Mouse (Mus musculus) right cerebral cortex, postnatal 25 days (tissue): ENCODE measurements at regions not wholly inside any gene's neighbourhood (a gene's known extent, or its start where the extent isn't known, plus 50 kb on each side); places are given as distances from the start of the nearest gene placed in this dataset.
A peak's percentile ranks its signal among the peaks of the same experiment; 100 is the strongest.

Source experiments
- DNase-seq: peaks from one replicate; pipeline ENCODE4 v3.0.0; 2022

DNA sequence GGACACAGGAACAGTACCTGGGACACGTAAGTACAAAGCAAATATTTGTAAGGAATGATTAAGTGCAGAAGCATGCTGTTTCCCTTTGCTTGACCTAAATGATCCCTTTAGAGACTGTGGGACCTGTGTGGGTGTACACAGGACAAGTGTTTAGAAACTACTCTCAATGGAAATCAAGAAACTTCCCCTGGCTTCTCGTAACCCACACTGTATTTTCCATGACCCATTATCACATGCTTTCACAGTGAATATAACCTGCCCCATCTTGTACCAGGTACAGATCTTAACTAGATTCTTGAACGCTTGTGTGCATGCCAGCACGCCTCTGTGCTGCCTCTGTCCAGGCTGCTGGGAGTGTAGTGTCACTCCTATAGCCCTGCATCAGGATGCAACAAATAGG lies 177.8 kb upstream of the Ahr start:
- DNase-seq: no peak

DNA sequence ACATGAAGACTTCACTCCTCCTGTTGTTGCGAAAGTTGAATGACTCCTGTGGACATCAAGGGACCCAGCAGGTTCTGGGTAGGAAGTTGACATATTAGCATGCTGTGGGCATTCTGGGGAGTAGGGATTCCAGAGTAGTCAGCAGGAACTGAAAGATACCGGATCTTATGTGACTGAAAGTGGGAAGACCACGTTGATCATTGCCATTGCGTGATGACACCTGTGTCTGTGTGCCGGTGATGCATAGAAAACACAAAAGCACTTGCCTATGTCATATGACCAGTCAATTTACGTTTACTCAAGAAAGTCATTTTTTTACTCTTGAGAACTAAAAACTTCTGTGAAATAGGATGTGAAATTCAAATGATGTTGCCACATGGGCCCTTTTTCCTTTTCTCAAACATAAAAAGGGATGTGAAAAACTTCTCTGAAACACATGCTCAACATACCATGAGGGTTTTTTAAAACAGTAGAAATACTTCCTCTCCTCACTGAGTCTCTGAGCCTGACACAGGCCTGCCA lies 176.8 kb upstream of the Ahr start:
- no peak for DNase-seq

DNA sequence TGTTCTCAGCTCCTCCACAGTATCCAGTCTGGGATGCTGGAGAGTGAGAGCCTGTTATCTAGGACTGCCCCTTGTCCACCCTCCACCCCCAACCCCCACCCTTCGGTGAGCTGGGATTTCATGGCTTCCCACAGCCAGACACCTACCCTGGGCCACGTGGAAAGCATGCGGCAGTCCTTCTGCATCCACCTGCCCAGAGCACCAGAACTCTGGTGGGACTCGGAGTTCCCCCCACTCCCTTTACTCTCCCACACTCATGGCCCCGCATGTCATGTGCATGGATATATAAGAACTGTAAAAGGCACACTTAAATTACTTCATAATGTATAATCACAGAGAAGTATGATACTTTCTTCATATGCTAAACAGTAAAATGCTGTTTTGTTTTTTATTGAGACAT lies 175.5 kb upstream of the Ahr start:
- no peak for DNase-seq

DNA sequence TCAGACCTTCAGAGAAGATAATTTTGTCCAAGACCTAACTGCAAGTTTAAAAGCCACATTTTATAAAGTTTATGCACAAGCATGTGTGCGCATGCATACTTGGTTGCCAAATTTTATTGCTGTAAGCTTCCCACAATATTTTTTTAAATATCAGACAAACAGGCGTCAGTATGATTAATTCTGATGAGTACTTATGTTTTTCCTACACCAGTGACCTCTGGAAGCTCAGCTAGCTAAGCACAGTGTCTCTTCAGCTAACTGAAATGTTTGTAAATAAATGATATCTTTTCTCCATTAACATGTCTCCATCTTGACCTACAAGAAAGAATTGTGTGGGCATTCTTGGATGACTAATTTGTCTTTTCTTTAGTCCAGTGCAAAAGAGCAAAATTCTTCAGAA lies 168.6 kb upstream of the Ahr start:
- DNase-seq: no peak

DNA sequence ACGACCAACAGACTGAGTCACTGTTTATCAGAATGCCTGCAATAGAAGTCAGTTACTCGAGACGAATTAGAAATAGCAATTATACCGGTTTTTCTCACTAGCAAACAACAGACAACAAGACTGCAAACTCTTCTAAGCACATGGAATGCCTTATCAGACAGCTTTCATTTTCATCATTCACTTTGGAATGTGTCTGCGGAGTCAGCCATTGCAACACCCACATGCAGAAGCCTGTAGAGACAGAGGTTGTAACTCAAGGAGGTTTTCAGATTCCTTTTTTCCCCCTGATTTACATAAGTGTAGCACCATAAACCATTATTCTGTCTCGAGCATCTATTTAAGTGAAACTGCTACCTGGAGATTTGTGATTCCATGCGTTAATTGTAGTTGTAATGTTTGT lies 167.8 kb upstream of the Ahr start:
- DNase-seq: no peak

DNA sequence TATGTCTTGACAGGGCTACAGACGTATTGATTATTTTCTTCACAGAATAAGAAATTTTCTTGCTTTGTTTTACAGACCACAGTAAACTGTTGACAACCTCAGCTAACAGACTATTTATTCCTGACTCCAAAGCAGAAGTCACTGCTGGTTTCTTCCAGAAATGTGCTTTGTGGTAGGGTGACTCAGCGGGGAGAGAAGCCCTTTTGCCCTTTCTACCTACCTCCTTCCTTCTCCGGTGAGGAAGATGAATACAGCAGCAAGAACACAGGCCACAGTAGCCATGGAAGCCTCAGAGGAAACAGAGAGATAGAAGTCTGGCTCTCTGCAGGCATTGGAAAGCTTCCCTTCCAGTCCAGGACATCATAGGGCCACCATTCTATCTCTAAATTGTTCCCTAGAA lies 159.4 kb upstream of the Ahr start:
- DNase-seq: no peak

DNA sequence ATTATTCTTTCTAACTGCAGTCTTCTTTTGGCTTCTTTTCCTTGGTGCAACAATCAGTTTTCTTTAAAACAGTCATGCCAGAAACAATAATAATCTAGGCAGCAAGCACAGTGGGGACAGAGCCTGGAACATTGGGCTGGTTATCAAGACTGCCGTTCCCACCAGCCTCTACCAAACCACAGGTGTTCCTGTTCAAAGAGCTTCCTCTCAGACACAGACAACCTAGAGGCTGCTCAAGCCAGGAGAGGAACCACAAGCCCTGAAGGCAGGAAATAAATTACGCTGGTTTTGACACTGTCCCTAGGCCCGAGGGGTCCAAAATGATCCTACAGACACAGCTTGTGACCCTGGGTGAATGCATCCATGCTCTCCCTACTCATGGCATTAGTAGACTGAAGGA lies 156.1 kb upstream of the Ahr start:
- DNase-seq: no peak

DNA sequence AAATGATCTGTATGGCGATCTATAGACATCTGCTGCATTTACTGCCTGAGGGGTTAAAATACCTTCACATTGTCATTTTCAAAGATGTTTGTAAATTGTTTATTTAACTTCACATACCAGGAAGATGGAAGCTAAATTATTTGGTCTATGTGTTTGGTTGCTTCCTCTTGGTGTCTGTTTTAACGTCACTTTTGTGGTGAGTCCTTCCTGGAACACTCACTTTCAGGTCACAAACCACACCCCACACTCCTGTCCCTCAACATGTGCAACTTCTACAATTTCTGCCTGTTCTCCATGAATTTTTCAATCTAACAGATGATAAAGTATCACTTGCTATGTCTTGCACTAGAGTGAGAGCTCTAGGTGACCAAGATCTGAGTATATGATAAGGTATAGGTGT lies 151.4 kb upstream of the Ahr start:
- no peak for DNase-seq

DNA sequence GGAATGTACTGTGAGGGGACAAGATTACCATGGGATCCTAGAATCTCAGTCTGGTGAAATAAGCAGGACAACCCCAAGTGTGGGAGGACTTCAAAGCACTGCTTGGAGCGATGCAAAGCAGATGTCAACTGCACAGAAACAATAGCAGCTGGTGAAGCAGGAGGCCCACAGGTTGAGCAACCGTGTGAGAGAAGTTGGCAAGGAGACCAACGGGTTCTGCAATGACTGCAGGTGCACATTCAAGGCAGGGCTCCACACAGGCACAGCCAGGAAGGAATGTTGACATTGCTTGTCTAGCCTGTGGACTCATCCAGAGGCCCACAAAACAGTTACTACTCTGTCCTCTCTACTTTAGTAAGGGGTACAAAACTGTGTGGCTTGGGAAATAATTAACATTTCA lies 150.4 kb upstream of the Ahr start:
- peak; percentile 6 for DNase-seq

DNA sequence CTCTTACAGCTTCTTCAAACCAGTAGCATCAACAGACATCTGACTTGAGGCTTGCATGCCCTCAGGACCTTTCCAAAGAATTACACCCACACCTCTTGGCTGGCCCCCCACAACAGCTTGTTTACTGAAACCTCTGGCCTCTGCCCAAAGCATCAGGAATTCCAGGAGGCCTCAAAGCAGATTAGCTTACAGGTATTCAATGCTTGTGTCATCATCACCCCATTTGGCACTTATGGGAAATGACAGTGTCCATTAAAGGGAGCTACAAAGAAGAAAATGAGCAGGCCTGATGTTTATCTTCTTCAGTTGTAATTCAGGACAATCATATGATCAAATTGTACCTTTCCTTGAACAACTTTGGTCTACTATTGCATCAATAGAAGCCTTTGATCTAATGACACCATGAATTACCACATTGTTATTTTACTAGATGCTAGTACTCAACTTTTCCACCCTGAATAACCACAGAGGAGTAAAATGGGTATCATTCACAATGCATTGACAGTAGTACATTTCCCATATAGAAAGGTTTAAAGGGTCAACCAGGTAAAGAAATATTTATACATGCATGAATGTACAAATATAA lies 147.1 kb upstream of the Ahr start:
- DNase-seq: no peak

DNA sequence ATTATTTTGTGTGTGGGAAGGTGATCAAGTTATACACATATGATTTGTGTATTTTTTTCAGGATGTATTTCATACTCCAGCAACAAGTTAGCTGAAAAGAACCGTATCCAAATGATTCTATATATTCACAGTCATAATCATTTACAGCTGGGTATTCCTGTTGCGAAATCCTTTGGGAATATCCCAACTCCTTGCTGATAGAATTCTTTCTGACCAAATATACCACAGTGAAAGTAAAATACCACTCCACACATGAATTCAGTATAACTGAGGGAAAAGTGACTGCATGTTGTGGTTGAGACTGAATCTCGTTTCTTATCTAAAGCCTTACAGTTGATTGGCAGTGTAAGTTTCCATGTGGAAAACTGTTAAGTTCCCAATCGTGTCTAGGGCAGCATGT lies 145.1 kb upstream of the Ahr start:
- DNase-seq: no peak

DNA sequence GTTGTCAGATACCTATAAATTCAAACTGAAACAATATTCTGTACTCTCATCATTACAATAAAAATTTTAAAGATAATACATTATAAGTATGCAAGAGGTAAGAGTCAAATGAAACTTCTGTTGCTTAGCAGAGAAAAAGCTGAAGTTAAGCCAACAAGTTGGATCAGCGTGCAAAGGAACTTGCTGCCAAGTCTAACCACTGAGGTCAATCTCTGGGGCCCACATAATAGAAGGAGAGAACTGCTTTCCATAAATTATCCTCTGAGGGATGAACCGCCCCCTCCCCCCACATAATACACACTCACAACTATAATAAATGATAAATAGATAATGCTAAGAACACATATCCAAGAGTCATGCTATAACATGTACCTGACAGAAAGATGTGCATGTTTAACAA lies 144.2 kb upstream of the Ahr start:
- no peak for DNase-seq

DNA sequence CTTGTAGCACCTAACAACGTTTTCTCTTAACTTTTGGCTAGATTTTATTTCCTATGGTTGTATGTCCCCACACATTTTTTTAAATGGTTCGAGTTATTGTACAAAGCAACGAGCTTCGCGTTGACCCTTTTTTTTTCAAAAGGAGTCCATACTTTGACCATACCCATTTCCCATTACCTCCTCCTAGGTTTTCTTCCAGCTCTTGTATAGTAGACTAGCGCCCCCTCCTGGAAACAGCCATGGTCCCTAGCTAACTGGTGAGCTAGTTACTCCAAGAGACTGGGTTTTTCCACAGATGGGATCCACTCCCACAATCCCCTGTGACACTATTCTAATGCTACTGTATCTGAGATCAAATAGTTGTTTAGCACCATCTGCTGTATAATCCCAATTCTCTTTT lies 139.6 kb upstream of the Ahr start:
- no peak for DNase-seq

DNA sequence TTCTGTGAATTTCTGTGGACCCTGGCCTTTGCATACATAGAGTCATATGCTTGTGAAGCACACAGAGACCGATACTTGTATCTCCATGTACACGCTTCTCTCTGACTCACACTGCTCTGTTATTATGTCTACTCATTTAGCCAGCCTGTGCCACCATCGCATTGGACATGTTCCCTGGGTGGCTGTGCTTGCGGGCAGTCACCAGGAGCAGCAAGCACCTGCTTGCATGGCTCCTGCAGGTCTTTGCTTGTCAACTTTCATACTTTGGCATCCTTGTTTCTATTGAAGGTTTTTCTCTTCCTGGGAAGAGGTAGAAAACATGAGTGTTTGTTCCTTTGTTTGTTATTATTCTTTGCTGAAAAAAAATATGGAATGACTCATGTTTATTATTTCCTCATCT lies 136.1 kb upstream of the Ahr start:
- DNase-seq: no peak

DNA sequence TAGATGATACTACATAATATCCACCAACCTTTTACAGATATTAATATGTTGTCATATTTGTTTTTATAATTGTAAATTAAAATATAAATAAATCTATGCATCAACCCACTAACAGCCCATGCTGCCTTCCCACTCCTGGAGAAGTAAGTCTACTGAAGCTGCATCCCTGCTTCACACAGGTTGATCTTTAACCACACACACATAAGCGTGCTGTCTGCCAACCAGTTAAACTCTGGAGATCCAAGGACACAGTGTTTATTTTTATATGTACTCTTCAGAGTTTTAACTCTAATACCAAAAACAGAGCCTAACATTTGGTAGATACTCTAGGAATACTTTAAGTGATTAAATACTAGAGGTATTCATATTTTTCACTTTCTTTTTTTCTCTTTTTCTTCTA lies 133.9 kb upstream of the Ahr start:
- no peak for DNase-seq

DNA sequence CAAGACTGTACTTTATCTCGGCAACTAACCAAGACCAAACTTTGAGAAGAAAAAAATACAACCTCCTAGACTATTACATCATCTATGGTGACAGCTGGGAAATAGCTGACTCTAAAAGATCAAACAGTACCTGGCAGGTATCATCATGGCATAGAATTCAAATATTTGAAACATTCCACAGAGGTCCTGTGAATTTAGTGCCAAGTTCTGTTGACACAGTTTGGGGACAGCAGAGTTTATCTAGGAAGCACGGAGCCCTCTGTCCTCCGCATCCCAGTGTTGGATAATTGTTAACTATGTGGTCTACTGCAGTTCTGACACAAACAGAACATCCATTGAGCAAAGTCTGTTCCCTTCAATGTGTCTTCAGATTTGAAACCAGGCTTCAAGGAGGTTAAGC lies 132.9 kb upstream of the Ahr start:
- DNase-seq: no peak

DNA sequence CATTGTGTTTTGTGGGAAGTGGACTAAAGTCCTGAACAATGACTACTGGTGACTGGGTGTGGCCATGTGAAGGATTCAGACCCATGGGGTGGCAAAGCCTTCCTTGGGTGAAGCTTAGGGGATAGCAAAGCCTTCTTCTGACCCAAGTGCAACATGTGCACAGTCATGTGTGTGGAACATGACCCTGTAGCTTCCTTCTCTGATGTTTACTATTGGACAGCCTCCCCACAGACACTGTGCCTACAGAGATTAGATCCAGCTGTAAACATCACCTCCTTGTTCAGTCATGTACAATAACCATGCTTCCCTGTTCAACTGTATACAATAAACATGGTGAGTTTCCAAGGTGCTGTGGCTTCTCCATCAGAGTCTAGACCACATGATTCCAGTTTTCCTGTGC lies 132.4 kb upstream of the Ahr start:
- DNase-seq: no peak

DNA sequence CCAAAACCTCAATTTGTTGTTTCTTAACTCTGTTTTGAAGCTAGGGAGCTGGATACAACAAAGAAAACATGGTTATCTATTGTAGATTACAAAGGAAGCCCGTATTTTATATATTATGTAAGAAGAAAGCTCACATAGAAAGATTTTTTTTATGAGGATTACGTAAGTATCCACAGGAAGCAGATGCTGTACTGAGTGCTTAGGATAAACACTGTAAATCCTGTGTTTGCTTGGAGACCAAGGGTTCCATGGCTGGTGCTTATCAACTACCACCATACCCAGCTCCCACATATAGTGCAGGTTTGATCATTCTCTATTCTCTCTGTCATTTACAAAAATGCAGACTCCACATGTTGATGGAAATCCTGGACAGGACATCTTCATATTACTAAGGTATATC lies 131.2 kb upstream of the Ahr start:
- no peak for DNase-seq

DNA sequence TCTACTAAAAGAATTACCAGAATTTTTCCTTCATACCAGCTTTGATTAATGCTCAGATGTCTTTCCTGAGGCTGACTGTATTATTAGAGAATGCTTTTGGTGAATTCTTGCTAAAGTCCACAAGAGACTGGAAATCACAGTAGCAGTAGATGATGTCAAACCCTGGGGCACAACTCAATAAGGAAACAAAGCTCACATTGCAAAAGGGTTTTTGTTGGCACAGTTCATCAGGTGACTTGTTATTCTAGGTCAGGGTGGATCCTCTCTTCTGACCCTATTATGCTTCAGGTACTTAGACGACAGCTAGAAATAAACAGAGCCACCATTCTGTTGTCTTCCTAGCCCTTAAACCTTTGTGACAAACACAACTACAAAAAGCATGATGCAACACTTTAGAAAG lies 128.2 kb upstream of the Ahr start:
- no peak for DNase-seq

DNA sequence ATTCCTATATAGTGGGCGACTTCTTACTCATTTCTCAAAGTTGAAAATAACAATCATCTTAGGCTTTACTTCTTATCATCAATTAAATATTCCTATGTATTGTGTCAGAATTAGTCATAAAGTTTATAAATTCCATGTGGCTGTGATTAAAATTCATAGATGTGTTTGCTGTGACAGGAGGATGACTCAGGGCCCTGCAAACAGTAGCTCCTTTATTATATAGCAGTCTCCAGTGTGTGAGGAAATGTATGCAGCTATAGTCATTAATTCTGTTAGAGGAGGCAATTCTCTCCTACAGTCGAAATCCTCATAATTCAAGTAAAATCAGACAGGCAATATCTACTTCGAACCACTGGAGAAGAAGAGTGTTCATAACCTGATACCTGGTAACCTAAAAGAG lies 121.7 kb upstream of the Ahr start:
- no peak for DNase-seq

DNA sequence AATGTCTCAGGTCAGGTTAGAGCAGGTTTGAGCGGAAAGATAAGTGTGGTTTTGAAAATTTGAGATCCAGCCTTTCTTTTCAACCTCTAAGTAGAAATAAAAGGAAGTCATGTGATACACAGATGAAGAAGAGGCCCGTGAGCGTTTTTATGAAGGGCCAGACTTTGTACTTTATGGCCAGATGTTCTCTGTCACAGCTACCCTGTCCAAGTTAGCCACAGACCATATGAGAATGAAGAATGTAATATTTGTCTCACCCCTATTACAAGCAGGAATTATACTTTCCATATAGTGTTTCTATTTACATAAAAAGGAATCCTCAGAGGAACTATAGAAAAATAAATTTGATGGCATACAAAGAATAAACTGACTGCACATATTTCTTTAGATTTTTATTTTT lies 114.9 kb upstream of the Ahr start:
- DNase-seq: no peak

DNA sequence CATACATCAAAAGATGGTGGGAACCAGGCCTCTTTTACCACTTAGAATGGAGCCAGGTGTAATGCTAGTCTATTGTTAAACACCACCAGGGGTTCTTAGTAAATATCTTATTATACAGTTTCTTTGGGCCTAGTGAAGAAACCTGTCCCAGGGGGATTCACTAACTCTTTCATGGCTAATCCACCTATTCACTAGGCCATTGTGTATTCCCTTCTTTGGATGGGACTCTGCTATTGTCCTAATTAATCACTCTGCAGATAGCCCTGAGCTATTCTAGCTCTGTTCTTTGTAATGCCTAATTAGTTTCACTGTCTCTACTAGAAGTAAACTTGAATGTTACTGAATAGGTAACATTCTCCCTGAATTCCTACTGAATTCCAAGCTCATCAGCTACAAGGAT lies 107.6 kb upstream of the Ahr start:
- DNase-seq: no peak

DNA sequence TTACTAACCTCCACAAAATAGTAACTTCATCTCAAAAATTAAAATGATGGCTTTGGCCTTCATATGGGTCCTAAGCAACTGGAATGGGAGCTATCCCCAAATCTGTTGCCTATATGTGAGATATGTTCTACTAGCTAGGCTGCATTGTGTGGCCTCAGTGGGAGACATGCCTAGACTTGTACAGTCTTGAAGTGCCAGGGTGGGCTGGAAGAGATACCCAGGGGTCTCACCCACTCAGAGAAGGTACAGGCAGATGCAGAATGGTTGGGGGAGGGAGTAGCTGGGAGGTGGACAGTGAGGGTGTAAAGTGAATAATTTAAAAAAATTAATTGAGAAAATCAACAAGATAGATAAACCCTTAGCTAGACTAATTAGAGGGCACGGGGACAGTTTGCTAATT lies 106.9 kb upstream of the Ahr start:
- DNase-seq: no peak

DNA sequence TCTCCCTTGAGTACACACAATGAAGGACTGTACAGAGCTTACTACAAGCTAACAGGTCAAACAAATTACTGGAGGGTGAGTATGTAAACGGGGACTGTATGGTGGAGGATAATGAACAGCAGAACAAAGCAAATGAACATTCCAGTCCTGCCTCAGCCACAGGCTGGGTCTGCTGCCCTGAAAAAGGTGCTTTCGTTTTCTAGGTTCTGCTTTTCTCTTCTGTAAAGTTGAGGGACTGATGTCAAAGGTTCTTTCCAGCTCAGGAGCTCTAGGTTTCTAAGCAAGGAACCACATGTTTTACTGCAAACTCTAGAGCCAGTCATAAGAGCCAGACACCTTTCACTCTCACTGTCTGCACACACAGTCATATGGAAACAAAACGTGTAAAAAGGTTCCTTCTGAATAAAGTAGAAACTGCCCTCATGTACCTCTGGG lies 106.1 kb upstream of the Ahr start:
- no peak for DNase-seq

DNA sequence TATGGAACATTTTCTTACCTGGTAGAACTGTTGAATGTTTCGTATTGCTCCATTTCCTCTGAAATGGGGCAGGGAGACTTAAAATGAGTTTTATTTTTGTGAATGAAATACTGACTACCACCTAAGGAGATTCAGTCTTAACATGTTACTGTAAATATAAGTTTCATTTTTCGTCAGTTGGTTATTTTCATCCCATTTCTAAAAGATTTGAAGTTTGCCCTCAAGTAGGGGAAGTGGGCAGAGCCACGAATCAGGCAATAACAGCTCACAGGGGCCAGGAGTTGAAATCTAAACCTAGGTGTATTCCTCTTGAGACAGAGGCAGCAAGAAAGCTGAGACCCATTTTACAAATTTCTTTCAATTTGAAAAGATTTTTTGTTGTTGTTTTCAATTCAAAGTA lies 88.6 kb upstream of the Ahr start:
- DNase-seq: no peak

DNA sequence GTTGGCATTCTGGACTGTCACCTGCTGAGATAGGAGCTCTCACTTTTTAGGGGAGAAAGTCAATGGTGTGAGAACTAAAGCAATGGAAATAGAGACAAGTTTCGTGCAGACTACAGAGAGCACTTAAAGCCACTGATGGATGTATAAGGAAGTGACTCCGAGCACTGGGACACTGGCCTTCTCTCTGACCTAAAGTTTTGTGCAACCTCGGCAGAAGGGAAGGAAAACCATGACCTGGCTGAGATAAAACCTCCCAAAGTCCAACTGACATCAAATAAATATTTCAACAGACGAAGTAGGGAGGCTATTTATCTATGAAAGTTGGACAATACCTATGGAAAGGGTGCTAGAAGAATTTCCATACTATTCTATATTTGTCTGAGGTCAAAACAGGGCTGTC lies 80.0 kb upstream of the Ahr start:
- DNase-seq: no peak
